Mouse (Mus musculus) neural tube, embryonic 11.5 days (tissue): ENCODE results near the gene Hcar2. TPM values are rescaled to one million over a fixed set of nuclear protein-coding genes. Genes with fewer than 3 reads are reported as not detected.

Experiments
- ATAC-seq: fragments of 200-750 bp; cut with Nextera tagmentation; 2 replicates; pipeline ENCODE4 v1.8.0; 2017; ENCODE audit warnings: moderate number of reproducible peaks, mild to moderate bottlenecking, moderate TSS enrichment, moderate library complexity; ENCODE audit not compliant: insufficient read depth, low FRiP score, low TSS enrichment
- DNase-seq: peaks from one replicate; pipeline ENCODE4 v3.0.0-alpha.2; 2015; ENCODE audit warnings: low spot score
- H3K27ac ChIP-seq: fragments of 300-500 bp; sonication (generic); 2 replicates; pipeline ENCODE4 v1.5.1; 2014; ENCODE audit warnings: low read depth, mild to moderate bottlenecking, low read length
- H3K27me3 ChIP-seq: fragments of 300-500 bp; sonication (generic); 2 replicates; pipeline ENCODE4 v1.6.1; 2014; ENCODE audit warnings: mild to moderate bottlenecking, low read length, mixed read lengths; ENCODE audit not compliant: control insufficient read depth, insufficient read depth
- H3K36me3 ChIP-seq: fragments of 300-500 bp; sonication (generic); 2 replicates; pipeline ENCODE4 v1.6.1; 2014; ENCODE audit warnings: mild to moderate bottlenecking, low read length, moderate library complexity, mixed read lengths; ENCODE audit not compliant: control insufficient read depth, insufficient read depth
- H3K4me1 ChIP-seq: fragments of 300-500 bp; sonication (generic); 2 replicates; pipeline ENCODE4 v1.6.1; 2014; ENCODE audit warnings: low read length, mixed read lengths; ENCODE audit not compliant: control insufficient read depth, insufficient read depth
- H3K4me2 ChIP-seq: fragments of 300-500 bp; sonication (generic); 2 replicates; pipeline ENCODE4 v1.6.1; 2014; ENCODE audit warnings: low read depth, mild to moderate bottlenecking, moderate library complexity
- H3K4me3 ChIP-seq: fragments of 300-500 bp; sonication (generic); 2 replicates; pipeline ENCODE4 v1.5.1; 2014; ENCODE audit warnings: low read depth, low read length
- H3K9ac ChIP-seq: fragments of 300-500 bp; sonication (generic); 2 replicates; pipeline ENCODE4 v1.6.1; 2014; ENCODE audit warnings: mild to moderate bottlenecking, low read length
- H3K9me3 ChIP-seq: fragments of 300-500 bp; sonication (generic); 2 replicates; pipeline ENCODE4 v1.6.1; 2016; ENCODE audit warnings: low read length; ENCODE audit not compliant: control insufficient read depth
- WGBS: fragments of 180-500 bp; shearing (Covaris S2); extraction: QIAGEN DNeasy Blood & Tissue Kit; methylation state at CpG from one replicate; pipeline ENCODE4 v1.1.7; 2014; 5-methylcytosine and 5-hydroxymethylcytosine counted together
- polyA plus RNA-seq: library from polyadenylated mRNA; unstranded; fragments of >200 nt; fragmentation: Nextera tagmentation; extraction: Ambion mirVana; gene quantifications from 2 replicates; pipeline ENCODE4 v1.2.1, GENCODE M21; 2014

Hcar2 gene
- polyA plus RNA-seq, 1 experiment from 2014 or later, result 0.16 TPM

GRCm38 (mm10) chr5:123851398-123851797, 13.9 kb downstream of the Hcar2 start:
- H3K9ac ChIP-seq, result no peak overlapping the region
- no peak for DNase-seq
- no peaks in the 10 kb centered on the region for H3K36me3 ChIP-seq
- no peak overlapping the region for H3K4me3 ChIP-seq
- H3K27ac ChIP-seq, result no peak overlapping the region
- WGBS, result 64% methylated on average over 2 of the region's 2 CpGs
- no peaks in the 10 kb centered on the region for H3K4me1 ChIP-seq
- no peaks in the 10 kb centered on the region for H3K27me3 ChIP-seq
- H3K9me3 ChIP-seq, result no peaks in the 10 kb centered on the region
- ATAC-seq, result no peak
- no peak overlapping the region for H3K4me2 ChIP-seq

- no peaks in the 10 kb centered on the region for H3K36me3 ChIP-seq
- DNase-seq (no peak), ATAC-seq (no peak)
- H3K4me1 ChIP-seq, result no peaks in the 10 kb centered on the region
- no peaks in the 10 kb centered on the region for H3K27me3 ChIP-seq
- H3K27ac ChIP-seq, result no peak overlapping the region
- no peak overlapping the region for H3K9ac ChIP-seq
- H3K4me3 ChIP-seq, result no peak overlapping the region
- no peaks in the 10 kb centered on the region for H3K9me3 ChIP-seq
- WGBS, result 94% methylated on average over 14 of the region's 14 CpGs
- H3K4me2 ChIP-seq, result no peak overlapping the region
Observed at GRCm38 (mm10) chr5:123844316-123844715, 21.0 kb downstream of the Hcar2 start.

- DNase-seq, result no peak
- ATAC-seq, result no peak
- Histone ChIP-seq H3K9me3 (no peaks in the 10 kb centered on the region), H3K9ac (no peak overlapping the region), H3K36me3 (no peaks in the 10 kb centered on the region), H3K27ac (no peak overlapping the region), H3K27me3 (no peaks in the 10 kb centered on the region), H3K4me2 (no peak overlapping the region), H3K4me1 (no peaks in the 10 kb centered on the region), H3K4me3 (no peak overlapping the region)
- WGBS, result 52% methylated on average over 4 of the region's 4 CpGs
Observed at GRCm38 (mm10) chr5:123843816-123844215, 21.5 kb downstream of the Hcar2 start.

- Histone ChIP-seq H3K27me3 (no peaks in the 10 kb centered on the region), H3K27ac (no peak overlapping the region), H3K9me3 (no peaks in the 10 kb centered on the region), H3K4me1 (no peaks in the 10 kb centered on the region), H3K4me2 (no peak overlapping the region), H3K36me3 (no peaks in the 10 kb centered on the region), H3K4me3 (no peak overlapping the region), H3K9ac (no peak overlapping the region)
- whole genome bisulfite sequencing, result 87% methylated on average over 3 of the region's 3 CpGs
- no peak for ATAC-seq
- DNase-seq, result no peak
Observed at GRCm38 (mm10) chr5:123842935-123843282, 22.4 kb downstream of the Hcar2 start.

GRCm38 (mm10) chr5:123842221-123842934, 22.9 kb downstream of the Hcar2 start:
- H3K9me3 ChIP-seq, result no peaks in the 10 kb centered on the region
- H3K27me3 ChIP-seq, result no peaks in the 10 kb centered on the region
- WGBS, result 70% methylated on average over 11 of the region's 11 CpGs
- no peak overlapping the region for H3K4me2 ChIP-seq
- H3K4me1 ChIP-seq, result no peaks in the 10 kb centered on the region
- no peak for ATAC-seq
- no peak overlapping the region for H3K27ac ChIP-seq
- H3K9ac ChIP-seq, result no peak overlapping the region
- no peak overlapping the region for H3K4me3 ChIP-seq
- no peak for DNase-seq
- no peaks in the 10 kb centered on the region for H3K36me3 ChIP-seq

GRCm38 (mm10) chr5:123837371-123837770, 27.9 kb downstream of the Hcar2 start:
- no peak overlapping the region for H3K4me3 ChIP-seq
- H3K4me2 ChIP-seq, result no peak overlapping the region
- H3K9ac ChIP-seq, result no peak overlapping the region
- DNase-seq, result no peak
- H3K4me1 ChIP-seq, result no peaks in the 10 kb centered on the region
- ATAC-seq, result no peak
- 51% methylated on average over 4 of the region's 4 CpGs for WGBS
- no peaks in the 10 kb centered on the region for H3K27me3 ChIP-seq
- H3K36me3 ChIP-seq, result no peaks in the 10 kb centered on the region
- no peak overlapping the region for H3K27ac ChIP-seq
- no peaks in the 10 kb centered on the region for H3K9me3 ChIP-seq

- DNase-seq, result no peak
- Histone ChIP-seq H3K4me2 (no peak overlapping the region), H3K4me3 (no peak overlapping the region), H3K4me1 (no peaks in the 10 kb centered on the region), H3K9ac (no peak overlapping the region), H3K27ac (no peak overlapping the region), H3K27me3 (no peaks in the 10 kb centered on the region), H3K36me3 (no peaks in the 10 kb centered on the region), H3K9me3 (no peaks in the 10 kb centered on the region)
- WGBS, result 85% methylated on average over 3 of the region's 3 CpGs
- no peak for ATAC-seq
Observed at GRCm38 (mm10) chr5:123834836-123835235, 30.5 kb downstream of the Hcar2 start.

- H3K27me3 ChIP-seq, result no peaks in the 10 kb centered on the region
- no peaks in the 10 kb centered on the region for H3K4me1 ChIP-seq
- DNase-seq (no peak), ATAC-seq (no peak)
- H3K4me2 ChIP-seq, result no peak overlapping the region
- H3K27ac ChIP-seq, result no peak overlapping the region
- H3K9me3 ChIP-seq, result no peaks in the 10 kb centered on the region
- H3K4me3 ChIP-seq, result no peak overlapping the region
- H3K9ac ChIP-seq, result no peak overlapping the region
- H3K36me3 ChIP-seq, result no peaks in the 10 kb centered on the region
- 87% methylated on average over 7 of the region's 7 CpGs for whole genome bisulfite sequencing
Observed at GRCm38 (mm10) chr5:123832309-123832708, 33.0 kb downstream of the Hcar2 start.

- 80% methylated on average over 6 of the region's 6 CpGs for WGBS
- ATAC-seq, result no peak
Observed at GRCm38 (mm10) chr5:123827659-123828091, 37.6 kb downstream of the Hcar2 start.

More at GRCm38 (mm10) chr5:123827659-123828091, 37.6 kb downstream of the Hcar2 start:
- Histone ChIP-seq H3K9ac (no peak overlapping the region), H3K9me3 (no peaks in the 10 kb centered on the region), H3K36me3 (no peaks in the 10 kb centered on the region), H3K4me2 (no peak overlapping the region), H3K4me1 (no peaks in the 10 kb centered on the region), H3K27ac (no peak overlapping the region), H3K27me3 (no peaks in the 10 kb centered on the region), H3K4me3 (no peak overlapping the region)
- no peak for DNase-seq
